ENCODE assay signal across 9 mouse cellular contexts in genomic region chr5:89526878-89527578, GRCm38 (mm10). TPM values are rescaled to one million over a fixed set of nuclear protein-coding genes. Genes with fewer than 3 reads are reported as not detected.
DNase-seq lines count a peak whose midpoint lies in the region; ATAC-seq and TF ChIP-seq lines count a peak whose summit lies in the region.
"Had no signal": no experiment of that assay in that cellular context is flagged by ENCODE, and none has a peak within 500 bp of the region (broad histone marks: within the 10 kb centered on the region; RNA-seq: fewer than 3 reads in every experiment).

Gene Npffr2 (plus strand): TSS chr5:89527429.

- H3K36me3 ChIP-seq in kidney, adult 2 months (ENCODE audit: control insufficient read depth, insufficient read depth, low read length) = no peaks in the 10 kb centered on the region
- no peaks in the 10 kb centered on the region for H3K36me3 ChIP-seq in lung, embryonic 14.5 days (ENCODE audit: insufficient read depth)

- DNase-seq in adrenal gland, adult 2 months = peak; percentile 4
- no peak for DNase-seq in adrenal gland, postnatal 4 days (ENCODE audit: low spot score in 2 of 2)
- DNase-seq in urinary bladder, postnatal 14 days (ENCODE audit: low spot score) = peak; percentile 19
- no peak for DNase-seq in urinary bladder, postnatal 4 days (ENCODE audit: low spot score in 2 of 2)
- DNase-seq in kidney, adult 2 months = peak; percentile 27
- DNase-seq in lung, embryonic 14.5 days = peak; percentile 70
- peak; percentile 60 for DNase-seq in retina, postnatal 1 day
- DNase-seq in thymus, postnatal 10 days (ENCODE audit: low spot score in 2 of 2) = no peak

- no peak for TF ChIP-seq CTCF in kidney, adult 2 months (conservative IDR thresholded peaks at IDR 0.05; ENCODE audit: insufficient read depth, insufficient read length, low read depth, low read length)
- no peak for TF ChIP-seq CTCF in lung, embryonic 14.5 days (IDR thresholded peaks at IDR 0.05; ENCODE audit: low read depth)

- H3K9me3 ChIP-seq in lung, embryonic 14.5 days (ENCODE audit: low read depth, low read length) = no peaks in the 10 kb centered on the region

- peak within 1 kb of the TSS; percentile 65 for H3K4me2 ChIP-seq in lung, embryonic 14.5 days

- no peaks in the 10 kb centered on the region for H3K27me3 ChIP-seq in kidney, adult 2 months (replicated peaks; ENCODE audit: control insufficient read depth, insufficient read depth, low read length)
- H3K27me3 ChIP-seq in lung, embryonic 14.5 days (ENCODE audit: insufficient read depth, low read length) = peaks cover 5% of the 10 kb centered on the region; the same call in 1 of the 2 replicates

- no peak within 1 kb of the TSS for H3K4me3 ChIP-seq in kidney, adult 2 months (ENCODE audit: insufficient read depth, low read depth, low read length)
- peak within 1 kb of the TSS; percentile 32 for H3K4me3 ChIP-seq in lung, embryonic 14.5 days (ENCODE audit: low read depth, low read length)

- 10% methylated on average over 23 of the region's 23 CpGs for WGBS in kidney, adult 2 months
- WGBS in lung, embryonic 14.5 days = 3% methylated on average over 23 of the region's 23 CpGs

- H3K9ac ChIP-seq in lung, embryonic 14.5 days = peak within 1 kb of the TSS; percentile 4

- ATAC-seq in lung, embryonic 14.5 days (ENCODE audit: insufficient read depth) = peak; percentile 89

- H3K27ac ChIP-seq in kidney, adult 2 months (ENCODE audit: insufficient read depth, low read depth, low read length) = no peak within 1 kb of the TSS
- H3K27ac ChIP-seq in lung, embryonic 14.5 days (ENCODE audit: low read depth) = no peak within 1 kb of the TSS

- TF ChIP-seq POLR2A in kidney, adult 2 months (IDR thresholded peaks at IDR 0.05; ENCODE audit: low read depth, low read length) = no peak

- H3K4me1 ChIP-seq in kidney, adult 2 months (ENCODE audit: control insufficient read depth, insufficient read depth, low read length) = no peaks in the 10 kb centered on the region
- no peaks in the 10 kb centered on the region for H3K4me1 ChIP-seq in lung, embryonic 14.5 days (ENCODE audit: insufficient read depth)

RNA-seq across cellular contexts. Expression of gene Npffr2, which starts in this region (rescaled TPM):
- total RNA-seq in adrenal gland, adult 2 months (2021) = not detected
- polyA plus RNA-seq in adrenal gland, adult 2 months (2012; rRNA removed) = not detected in 2 replicates
- not detected for total RNA-seq in adrenal gland, postnatal 4 days (2021)
- not detected in 2 replicates for polyA plus RNA-seq in kidney, adult 2 months (2012; rRNA removed)
- 0.11 TPM in 1 of 2 replicates, not detected in the other for polyA plus RNA-seq in lung, embryonic 14.5 days (2014; fragmentation: Nextera tagmentation; extraction: Ambion mirVana)
- total RNA-seq: common myeloid progenitor, adult 5-6 weeks had no signal

Comparison
In these comparisons a context has a peak if more than half of its experiments do, and no peak if none do; other contexts are left out.
1. DNase-seq: peak in urinary bladder, postnatal 14 days (single experiment) and retina, postnatal 1 day (single experiment); none in adrenal gland, postnatal 4 days (0 of 2), urinary bladder, postnatal 4 days (0 of 2) and thymus, postnatal 10 days (0 of 2).
2. Peak in DNase-seq in adrenal gland, adult 2 months; RNA of the gene not detected or under 1 TPM.
3. Peak in DNase-seq in kidney, adult 2 months; RNA of the gene not detected or under 1 TPM.
4. Peak in DNase-seq, ATAC-seq, H3K4me3 ChIP-seq, H3K9ac ChIP-seq and H3K4me2 ChIP-seq in lung, embryonic 14.5 days; RNA of the gene not detected or under 1 TPM.